In the genomic region with DNA sequence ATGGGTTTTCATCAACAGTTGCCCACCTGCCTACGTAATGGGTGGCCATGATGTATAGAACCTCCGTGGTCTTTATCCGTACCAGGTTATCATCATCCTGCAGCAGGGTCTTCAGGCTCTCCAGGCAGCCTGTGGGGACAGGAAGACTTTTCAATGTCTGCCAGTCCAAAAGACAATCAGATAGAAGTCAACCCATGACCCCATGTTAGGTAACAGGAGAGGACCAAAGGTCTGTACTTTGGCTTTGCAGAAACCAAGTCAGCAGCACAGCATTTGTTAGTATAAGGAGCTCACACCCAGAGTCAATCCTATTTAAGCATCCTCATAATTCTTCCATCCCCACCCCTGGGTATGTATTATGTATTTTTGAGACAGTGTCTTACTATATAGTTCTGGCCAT, we compare ENCODE assay signal across 20 mouse cellular contexts. TPM values are rescaled to one million over a fixed set of nuclear protein-coding genes. Genes with fewer than 3 reads are reported as not detected.
DNase-seq lines count a peak whose midpoint lies in the region; ATAC-seq and TF ChIP-seq lines count a peak whose summit lies in the region.
"Had no signal": no experiment of that assay in that cellular context is flagged by ENCODE, and none has a peak within 500 bp of the region (broad histone marks: within the 10 kb centered on the region; RNA-seq: fewer than 3 reads in every experiment).

No protein-coding gene starts in this region.

- no peak overlapping the region for H3K9ac ChIP-seq in liver, adult 2 months (ENCODE audit: low read depth, low read length)
- H3K9ac ChIP-seq in liver, embryonic 12.5 days: no peak overlapping the region
- no peak overlapping the region for H3K9ac ChIP-seq in liver, embryonic 16.5 days (ENCODE audit: low read depth, low read length)
- H3K9ac ChIP-seq in liver, embryonic 11.5 days (ENCODE audit: low read depth, low read length): no peak overlapping the region

- H3K4me2 ChIP-seq in liver, embryonic 12.5 days: no peak overlapping the region
- H3K4me2 ChIP-seq in liver, embryonic 16.5 days (ENCODE audit: low read depth, low read length): no peak overlapping the region
- no peak overlapping the region for H3K4me2 ChIP-seq in liver, embryonic 11.5 days

- TF ChIP-seq CTCF in liver, adult 2 months (IDR thresholded peaks at IDR 0.05; ENCODE audit: low read depth, low read length): no peak

- DNase-seq in kidney, adult 9 months: peak; percentile 39
- DNase-seq in kidney, postnatal 10 days: no peak
- DNase-seq in liver, adult 2 months (ENCODE audit: extremely low read depth, low read depth, low spot score): peak; percentile 90
- DNase-seq in liver, embryonic 11.5 days (ENCODE audit: low spot score): no peak
- DNase-seq: adrenal gland, adult 8-10 months; adrenal gland, postnatal 10 days; B cell, adult 2 months; cerebellum, adult 11 months; cerebellum, adult 11-12 months; cerebellum, adult 18-20 months had no signal

- no peaks in the 10 kb centered on the region for H3K36me3 ChIP-seq in liver, adult 2 months (ENCODE audit: control insufficient read depth, insufficient read depth, low read length)
- no peaks in the 10 kb centered on the region for H3K36me3 ChIP-seq in liver, embryonic 12.5 days
- H3K36me3 ChIP-seq in liver, embryonic 16.5 days (ENCODE audit: control insufficient read depth, insufficient read depth): no peaks in the 10 kb centered on the region
- no peaks in the 10 kb centered on the region for H3K36me3 ChIP-seq in liver, embryonic 11.5 days (ENCODE audit: control insufficient read depth, insufficient read depth, low read length)
- H3K36me3 ChIP-seq: G1E had no signal

- peaks cover 13% of the 10 kb centered on the region for H3K4me1 ChIP-seq in liver, adult 2 months (ENCODE audit: control insufficient read depth, insufficient read depth, low read length)
- H3K4me1 ChIP-seq in liver, embryonic 12.5 days: peaks cover 17% of the 10 kb centered on the region
- H3K4me1 ChIP-seq in liver, embryonic 16.5 days (ENCODE audit: control insufficient read depth, low read depth, low read length): no peaks in the 10 kb centered on the region; the same call in 1 of the 2 replicates
- peaks cover 2% of the 10 kb centered on the region for H3K4me1 ChIP-seq in liver, embryonic 11.5 days (replicated peaks; ENCODE audit: control insufficient read depth, insufficient read depth, low read length)

- no peak for TF ChIP-seq POLR2A in liver, adult 2 months (IDR thresholded peaks at IDR 0.05; ENCODE audit: extremely low read depth, insufficient read depth, low read length)

- WGBS in liver, adult 2 months: 92% methylated on average over 3 of the region's 3 CpGs
- 40% methylated on average over 3 of the region's 3 CpGs for WGBS in liver, embryonic 12.5 days (ENCODE audit: insufficient replicate concordance)
- 74% methylated on average over 3 of the region's 3 CpGs for WGBS in liver, embryonic 16.5 days (ENCODE audit: insufficient replicate concordance)
- WGBS in liver, embryonic 11.5 days: 61% methylated on average over 3 of the region's 3 CpGs

- no peak overlapping the region for H3K4me3 ChIP-seq in liver, adult 2 months (ENCODE audit: insufficient read depth, low read depth, low read length)
- H3K4me3 ChIP-seq in liver, embryonic 12.5 days: no peak overlapping the region
- H3K4me3 ChIP-seq in liver, embryonic 16.5 days (ENCODE audit: low read depth, low read length): no peak overlapping the region
- no peak overlapping the region for H3K4me3 ChIP-seq in liver, embryonic 11.5 days (ENCODE audit: low read depth, low read length)

- ATAC-seq in liver, embryonic 12.5 days: no peak
- peak; percentile 53; the same call in 1 of the 2 replicates for ATAC-seq in liver, embryonic 16.5 days (ENCODE audit: low read depth)
- ATAC-seq in liver, embryonic 11.5 days (replicated peaks; ENCODE audit: low FRiP score): no peak
- ATAC-seq: activated CD4-positive, CD25-positive, alpha-beta regulatory T cell, adult 4 months; CD4-positive, CD25-positive, alpha-beta regulatory T cell, adult 4 months; Patski had no signal

- H3K27ac ChIP-seq in liver, adult 2 months (replicated peaks; ENCODE audit: insufficient read depth, low read depth, low read length): peak overlapping the region; percentile 49
- H3K27ac ChIP-seq in liver, embryonic 12.5 days: no peak overlapping the region
- no peak overlapping the region for H3K27ac ChIP-seq in liver, embryonic 16.5 days (ENCODE audit: low read length)
- no peak overlapping the region for H3K27ac ChIP-seq in liver, embryonic 11.5 days (ENCODE audit: low read depth, low read length)

- H3K9me3 ChIP-seq in liver, embryonic 12.5 days (replicated peaks): no peaks in the 10 kb centered on the region
- H3K9me3 ChIP-seq in liver, embryonic 16.5 days (replicated peaks; ENCODE audit: control insufficient read depth, low read length): no peaks in the 10 kb centered on the region
- H3K9me3 ChIP-seq in liver, embryonic 11.5 days (ENCODE audit: control insufficient read depth, low read length): no peaks in the 10 kb centered on the region

- H3K79me2 ChIP-seq in liver, adult 2 months (ENCODE audit: control insufficient read depth, insufficient read depth, low read length): no peaks in the 10 kb centered on the region

- no peaks in the 10 kb centered on the region for H3K27me3 ChIP-seq in liver, adult 2 months (ENCODE audit: control insufficient read depth, insufficient read depth, low read length)
- no peaks in the 10 kb centered on the region for H3K27me3 ChIP-seq in liver, embryonic 12.5 days (replicated peaks)
- H3K27me3 ChIP-seq in liver, embryonic 16.5 days (ENCODE audit: control insufficient read depth, insufficient read depth, low read depth, low read length): no peaks in the 10 kb centered on the region
- no peaks in the 10 kb centered on the region for H3K27me3 ChIP-seq in liver, embryonic 11.5 days (replicated peaks; ENCODE audit: control insufficient read depth, insufficient read depth, low read length)
- H3K27me3 ChIP-seq: CH12.LX, Patski had no signal

RNA-seq across cellular contexts. Expression of gene Rsph14, which starts 2.7 kb away (rescaled TPM):
- total RNA-seq in liver, adult 2 months (2014; rRNA removed): not detected in 2 replicates
- polyA plus RNA-seq in liver, adult 2 months (2012; rRNA removed): not detected in 2 replicates
- 0.08 TPM in 1 of 2 replicates, not detected in the other for polyA plus RNA-seq in liver, embryonic 12.5 days (2016; fragmentation: Nextera tagmentation; extraction: Ambion mirVana)
- not detected in 2 replicates for polyA plus RNA-seq in liver, embryonic 16.5 days (2015; fragmentation: Nextera tagmentation; extraction: Ambion mirVana)
- not detected in 2 replicates for polyA plus RNA-seq in liver, embryonic 11.5 days (2014; fragmentation: Nextera tagmentation; extraction: Ambion mirVana)
- total RNA-seq: CH12.LX, MEL had no signal
- polyA plus RNA-seq: activated CD4-positive, CD25-positive, alpha-beta regulatory T cell, adult 4 months; adrenal gland, adult 2 months; C2C12; CD4-positive, CD25-positive, alpha-beta regulatory T cell, adult 4 months; G1E; Patski had no signal

RNA-seq across cellular contexts. Expression of gene Rab36, which starts 7.2 kb away (rescaled TPM):
- total RNA-seq in liver, adult 2 months (2014; rRNA removed): 0.18 and 0.34 TPM in 2 replicates
- 0.34 and 0.70 TPM in 2 replicates for polyA plus RNA-seq in liver, adult 2 months (2012; rRNA removed)
- polyA plus RNA-seq in liver, embryonic 12.5 days (2016; fragmentation: Nextera tagmentation; extraction: Ambion mirVana): 3.4 and 4.1 TPM in 2 replicates
- 1.5 TPM in 2 replicates for polyA plus RNA-seq in liver, embryonic 16.5 days (2015; fragmentation: Nextera tagmentation; extraction: Ambion mirVana)
- 6.5 and 7.8 TPM in 2 replicates for polyA plus RNA-seq in liver, embryonic 11.5 days (2014; fragmentation: Nextera tagmentation; extraction: Ambion mirVana)
- total RNA-seq: MEL had no signal
- polyA plus RNA-seq: G1E had no signal

RNA-seq across cellular contexts. Expression of gene Bcr, which starts 30.7 kb away (rescaled TPM):
- total RNA-seq in liver, adult 2 months (2014; rRNA removed): 7.5 and 12.0 TPM in 2 replicates
- polyA plus RNA-seq in liver, adult 2 months (2012; rRNA removed): 14.4 and 14.7 TPM in 2 replicates
- 2.2 and 2.4 TPM in 2 replicates for polyA plus RNA-seq in liver, embryonic 12.5 days (2016; fragmentation: Nextera tagmentation; extraction: Ambion mirVana)
- polyA plus RNA-seq in liver, embryonic 16.5 days (2015; fragmentation: Nextera tagmentation; extraction: Ambion mirVana): 1.8 and 2.0 TPM in 2 replicates
- polyA plus RNA-seq in liver, embryonic 11.5 days (2014; fragmentation: Nextera tagmentation; extraction: Ambion mirVana): 4.2 and 6.8 TPM in 2 replicates
- total RNA-seq: MEL had no signal
- polyA plus RNA-seq: G1E had no signal

Comparison
In these comparisons a context has a peak if more than half of its experiments do, and no peak if none do; other contexts are left out.
1. DNase-seq: peak in kidney, adult 9 months (single experiment) and liver, adult 2 months (single experiment); none in kidney, postnatal 10 days (single experiment) and liver, embryonic 11.5 days (single experiment).